Mouse (Mus musculus) cortical plate, adult 2 months (tissue): ENCODE results near the gene Zfp821.

ENCODE experiments used
- CTCF ChIP-seq: fragments of 200-500 bp; IDR thresholded peaks from 2 replicates; pipeline ENCODE4 v1.5.1; 2011; ENCODE audit warnings: mild to moderate bottlenecking, control low read depth, low read length; ENCODE audit not compliant: insufficient read depth; ENCODE audit errors: extremely low read depth
- POLR2A ChIP-seq: fragments of 200-500 bp; IDR thresholded peaks from 2 replicates; pipeline ENCODE4 v1.6.1; 2011; ENCODE audit warnings: mild to moderate bottlenecking, low read length, control low read depth; ENCODE audit not compliant: insufficient read depth; ENCODE audit errors: extremely low read depth

- TF ChIP-seq CTCF (no peak), POLR2A (no peak)
Measured at GRCm38 (mm10) chr8:109751731-109752485, 46.6 kb downstream of the Zfp821 start.
